Mouse (Mus musculus): Measurements from ENCODE around the gene Tmem115. TPM values are rescaled to one million over a fixed set of nuclear protein-coding genes. Genes with fewer than 3 reads are reported as not detected.

Gene Tmem115
- total RNA-seq (2021) = 10 to 100 TPM; 16.3 to 17.1 TPM
- long read RNA-seq, experiment 1, transcript Tmem115-201 (2 exons, 2,194 nt) = major isoform, 41 of 41 reads
- long read RNA-seq, experiment 1, partial matches to known transcripts = 0 of 41 reads
- long read RNA-seq, experiment 1, other reads (novel, unspliced or antisense) = 0 of 41 reads
- long read RNA-seq, experiment 2, transcript Tmem115-201 (2 exons, 2,194 nt) = major isoform, 33 of 34 reads
- long read RNA-seq, experiment 2, partial matches to known transcripts = 0 of 34 reads
- long read RNA-seq, experiment 2, other reads (novel, unspliced or antisense) = 1 of 34 reads

DNA sequence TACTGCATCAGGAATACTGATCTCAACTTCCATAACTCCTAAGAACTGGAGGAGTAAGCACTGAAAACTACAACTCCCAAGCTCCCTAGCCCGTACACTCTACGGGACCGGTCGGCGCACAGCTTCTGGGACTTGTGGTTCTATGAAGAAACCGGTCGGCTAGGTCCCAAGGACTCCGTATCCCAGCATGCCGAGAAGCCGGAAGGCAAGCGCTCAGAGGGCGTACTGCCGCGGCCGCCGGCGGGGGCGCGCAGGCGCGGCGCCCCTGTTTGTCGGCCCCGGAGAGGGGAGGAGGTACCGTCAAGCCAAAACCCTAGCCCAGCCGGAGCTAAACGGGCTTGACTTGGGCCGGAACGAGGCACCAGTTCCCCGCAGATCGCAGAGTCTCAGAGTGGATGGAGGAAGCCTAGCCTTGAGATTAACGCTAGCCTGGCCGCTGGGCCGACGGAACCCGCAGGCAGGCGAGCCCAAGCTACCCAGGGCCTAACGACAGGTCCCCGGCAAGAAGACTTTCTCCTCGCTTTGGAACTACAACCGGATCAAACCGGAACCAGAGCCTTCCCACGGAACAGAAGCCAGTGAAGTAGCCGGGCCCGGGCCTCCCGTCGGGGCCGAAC is at the start of gene Tmem115:
Gene Tmem115 (plus strand): TSS at position 155 of the 617 bp plus-strand sequence.
- peak; percentile 94 for DNase-seq (ENCODE audit: low spot score)

DNA sequence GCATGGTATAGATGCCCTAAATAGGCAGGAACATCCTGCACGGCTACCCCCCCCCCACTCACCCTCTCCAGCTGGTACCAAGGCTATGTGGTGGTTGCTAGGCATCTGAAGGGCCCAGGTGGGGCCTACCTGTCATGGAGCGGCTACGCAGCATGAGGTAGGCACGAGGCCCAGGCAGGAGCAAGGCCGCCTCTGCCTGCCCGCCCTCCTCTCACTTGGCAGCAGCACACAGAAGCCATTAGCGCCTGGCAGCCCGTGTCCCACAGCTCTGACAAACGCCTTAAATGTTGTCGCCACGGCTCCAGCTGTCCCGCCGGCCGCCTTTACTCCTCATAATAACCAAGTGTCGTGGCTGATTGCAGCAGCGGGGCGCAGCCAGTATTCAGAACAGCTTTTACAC is 49.4 kb upstream of the Tmem115 start:
- DNase-seq (ENCODE audit: low spot score) = no peak

GRCm38 (mm10) chr9:107484766-107485165 is 49.0 kb upstream of the Tmem115 start:
- DNase-seq (ENCODE audit: low spot score) = no peak

GRCm38 (mm10) chr9:107486086-107486485 is 47.7 kb upstream of the Tmem115 start:
- DNase-seq (ENCODE audit: low spot score) = no peak

DNA sequence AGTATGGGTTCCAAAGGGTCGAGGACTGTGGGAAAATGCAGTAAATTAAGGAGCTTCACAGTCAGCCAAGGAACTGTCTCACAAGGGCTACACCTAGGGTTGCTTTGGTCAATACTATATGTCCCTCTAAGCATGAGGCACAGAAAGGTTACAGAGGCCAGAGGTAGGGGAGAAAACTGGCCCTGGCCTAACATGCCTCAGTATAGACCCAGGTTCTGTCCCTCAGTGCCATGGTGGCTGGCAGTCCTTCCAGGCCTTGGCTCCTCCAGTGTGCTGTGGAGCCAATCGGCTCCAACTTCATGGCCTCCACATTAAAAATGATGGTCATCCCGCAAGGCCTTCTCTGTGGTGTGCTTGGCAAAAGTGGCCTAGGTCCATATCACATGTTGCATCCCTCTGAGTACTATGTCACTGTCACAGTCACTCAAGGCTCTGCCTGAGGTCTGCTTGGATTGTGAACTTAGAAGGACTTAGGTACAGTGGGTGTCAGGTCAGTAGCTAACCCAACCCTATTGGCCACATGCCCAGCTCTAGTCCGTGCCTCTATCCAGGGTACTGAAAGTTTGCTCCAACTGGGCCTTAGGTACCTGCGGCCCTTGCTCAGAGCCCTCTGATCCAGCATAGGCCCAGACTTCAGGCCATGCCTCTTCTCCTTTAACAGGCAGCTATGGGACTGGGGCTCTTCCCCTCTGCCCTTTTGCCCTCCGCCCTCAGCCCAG is 47.1 kb upstream of the Tmem115 start:
- DNase-seq (ENCODE audit: low spot score) = peak; percentile 14

- DNase-seq (ENCODE audit: low spot score) = no peak
These were observed 43.6 kb upstream of the Tmem115 start for GRCm38 (mm10) chr9:107490146-107490545.

- DNase-seq (ENCODE audit: low spot score) = no peak
These were observed 43.1 kb upstream of the Tmem115 start for GRCm38 (mm10) chr9:107490625-107491024.

DNA sequence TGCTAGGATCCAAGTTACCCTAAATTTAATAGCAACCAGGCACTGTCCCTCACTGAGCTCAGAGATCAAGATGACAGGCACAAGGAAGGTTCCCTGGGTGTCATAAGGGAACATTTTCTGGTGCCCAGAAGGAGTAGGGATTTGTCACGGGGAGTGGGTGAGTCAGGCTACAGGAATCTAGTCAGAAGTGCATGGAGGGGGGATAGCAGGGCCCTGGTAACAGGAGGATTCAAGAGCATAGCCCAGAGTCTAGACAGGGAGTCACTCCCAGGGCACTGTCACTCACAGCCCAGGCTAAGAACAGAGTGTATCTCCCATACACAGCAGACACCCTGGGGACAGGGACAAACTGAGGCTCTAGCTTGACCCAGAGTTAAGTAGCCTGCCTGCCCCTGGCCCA is 40.2 kb upstream of the Tmem115 start:
- no peak for DNase-seq (ENCODE audit: low spot score)

- DNase-seq (ENCODE audit: low spot score) = no peak
These were observed 39.5 kb upstream of the Tmem115 start for GRCm38 (mm10) chr9:107494238-107494637.

GRCm38 (mm10) chr9:107496359-107496758 is 37.4 kb upstream of the Tmem115 start:
- no peak for DNase-seq (ENCODE audit: low spot score)

DNA sequence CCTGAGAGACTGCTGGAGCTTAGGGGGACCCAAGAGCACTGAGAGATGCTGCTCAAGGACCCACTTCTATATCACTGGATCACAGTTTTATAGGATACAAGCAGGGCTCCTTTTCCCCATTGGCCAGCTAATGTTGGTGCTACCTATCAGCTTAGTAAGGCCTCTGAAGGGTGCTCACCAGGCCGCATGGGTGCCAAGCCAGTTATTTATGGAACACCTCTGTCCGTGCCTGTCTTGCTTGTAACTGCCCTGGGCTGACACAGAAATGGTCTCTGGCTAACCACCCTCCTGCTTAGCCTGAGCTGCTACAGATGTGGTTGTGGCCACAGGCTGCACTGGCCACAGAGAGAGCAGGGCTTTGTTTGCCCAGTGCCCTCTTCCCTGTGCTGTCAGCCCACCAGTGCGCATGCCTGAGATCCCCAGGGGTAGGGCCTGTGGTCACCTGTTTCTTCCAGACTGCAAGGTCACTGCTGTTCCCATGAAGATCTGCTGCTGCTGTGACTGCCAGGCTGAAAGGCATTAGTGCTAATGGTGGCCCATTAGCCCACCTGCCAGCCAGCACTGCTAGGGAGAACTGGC is 32.9 kb upstream of the Tmem115 start:
- DNase-seq (ENCODE audit: low spot score) = peak; percentile 25

DNA sequence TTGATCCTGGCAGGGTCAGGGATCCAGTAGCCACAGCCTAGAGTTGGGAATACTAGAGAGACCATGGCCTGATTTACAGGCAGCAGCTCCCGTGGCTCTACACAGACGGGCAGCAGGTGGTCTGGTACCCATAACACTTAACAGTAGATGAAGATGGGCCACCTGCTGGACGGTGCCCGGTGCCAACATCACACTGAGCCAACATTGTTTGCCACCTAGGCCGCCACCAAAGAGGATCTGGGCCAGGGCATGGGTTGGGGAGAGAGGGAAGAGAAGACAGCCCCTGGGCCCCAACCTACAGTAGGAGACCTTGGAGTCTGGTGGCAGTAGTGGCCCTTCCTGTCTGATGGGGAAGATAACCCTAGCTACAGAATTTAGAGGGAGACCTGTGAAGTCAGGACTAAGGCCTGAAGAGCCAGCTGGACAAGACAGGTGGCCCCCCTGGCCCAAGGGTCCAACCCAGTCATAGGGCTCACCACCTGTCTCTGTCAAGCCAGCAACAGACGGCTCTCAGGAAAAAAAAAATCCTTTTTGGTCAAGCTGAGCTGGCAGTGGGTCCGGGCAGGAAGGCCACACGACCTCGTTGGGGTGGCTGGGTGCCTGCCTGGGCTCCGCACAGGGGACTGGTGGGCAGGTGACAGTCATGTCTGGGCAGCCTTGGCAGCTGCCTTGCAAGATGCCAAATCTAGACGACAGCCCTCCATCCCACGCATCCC is 31.5 kb upstream of the Tmem115 start:
- no peak for DNase-seq (ENCODE audit: low spot score)

DNA sequence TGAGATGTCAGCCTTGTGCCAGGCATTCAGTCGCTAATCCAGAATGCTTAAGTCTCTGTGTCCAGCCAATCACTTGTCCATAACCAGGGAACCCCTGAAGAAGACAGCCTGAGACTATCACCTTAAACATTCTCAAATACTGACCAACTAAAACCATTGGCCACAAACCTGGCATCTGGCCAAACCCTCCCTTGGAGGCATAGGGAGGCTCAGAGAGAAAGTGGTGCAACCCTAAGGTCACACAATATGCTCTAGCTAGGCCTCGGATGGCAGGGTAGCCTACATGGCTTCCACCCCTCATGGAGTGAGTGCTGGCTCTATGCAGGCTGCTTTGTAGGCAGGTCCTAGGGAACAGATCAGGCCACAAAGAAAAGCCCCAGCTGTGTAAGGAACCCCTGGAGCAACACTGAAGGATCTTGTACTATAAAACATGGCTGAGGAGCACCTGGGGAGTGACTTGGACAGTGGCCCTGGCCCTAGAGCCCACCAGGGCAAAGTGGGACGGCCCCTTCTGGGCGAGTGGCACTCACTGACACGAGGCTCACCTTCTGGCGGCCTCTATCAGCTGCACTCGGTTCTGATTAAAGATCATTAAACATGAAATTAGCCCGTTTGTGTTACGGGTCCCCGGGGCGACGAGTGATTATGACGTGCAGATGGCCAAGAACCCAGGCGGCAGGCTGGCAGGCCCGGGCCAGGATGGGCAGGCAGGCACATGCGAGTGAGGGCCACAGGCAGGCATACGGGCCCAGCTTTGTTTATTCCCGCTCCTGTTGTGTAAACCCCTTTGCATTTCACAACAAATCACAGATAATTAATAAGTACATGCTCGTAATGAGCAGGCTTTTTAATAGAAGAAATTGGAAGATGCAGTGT is 28.8 kb upstream of the Tmem115 start:
- no peak for DNase-seq (ENCODE audit: low spot score)

DNA sequence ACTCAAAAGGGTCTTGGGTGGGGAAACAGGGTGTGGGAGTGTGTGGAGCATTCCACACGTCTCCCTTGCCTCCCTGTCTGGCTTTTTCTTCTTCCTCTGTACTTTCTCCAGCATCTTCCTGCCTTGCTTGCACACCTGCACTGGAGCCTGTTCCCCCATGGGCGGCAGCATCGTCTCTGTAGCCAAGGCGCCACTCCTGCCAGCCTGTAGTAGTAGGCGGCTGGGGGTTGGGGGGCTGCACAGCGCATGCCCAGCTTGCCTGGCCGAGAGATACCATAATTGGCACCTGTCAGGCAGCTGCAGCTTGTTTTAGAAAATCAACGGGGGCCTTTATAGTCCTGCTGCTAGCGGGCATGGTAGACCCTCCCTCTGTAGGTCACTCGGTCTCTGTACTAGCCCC is 25.5 kb upstream of the Tmem115 start:
- DNase-seq (ENCODE audit: low spot score) = no peak

- no peak for DNase-seq (ENCODE audit: low spot score)
These were observed 23.2 kb upstream of the Tmem115 start for GRCm38 (mm10) chr9:107510384-107511100.

DNA sequence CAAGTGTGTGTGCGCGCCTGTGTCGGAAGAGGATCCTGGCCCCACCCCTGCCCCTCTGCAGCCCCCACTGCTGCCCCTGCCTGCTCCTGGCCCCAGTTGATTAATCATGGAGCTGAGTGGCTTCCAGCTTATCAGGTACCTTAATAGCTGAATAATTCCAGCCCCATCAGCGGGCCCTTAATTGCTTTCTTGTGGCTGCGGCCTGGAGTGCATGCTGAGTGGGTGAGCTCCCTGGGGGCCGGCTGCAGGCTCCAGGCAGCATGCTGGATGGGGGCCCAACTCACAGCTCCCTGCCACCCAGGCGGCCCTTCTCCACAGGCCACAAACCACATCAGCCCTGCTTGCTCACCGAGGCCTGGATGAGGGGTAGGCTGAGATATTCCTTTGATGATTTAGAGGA is 22.3 kb upstream of the Tmem115 start:
- no peak for DNase-seq (ENCODE audit: low spot score)

DNA sequence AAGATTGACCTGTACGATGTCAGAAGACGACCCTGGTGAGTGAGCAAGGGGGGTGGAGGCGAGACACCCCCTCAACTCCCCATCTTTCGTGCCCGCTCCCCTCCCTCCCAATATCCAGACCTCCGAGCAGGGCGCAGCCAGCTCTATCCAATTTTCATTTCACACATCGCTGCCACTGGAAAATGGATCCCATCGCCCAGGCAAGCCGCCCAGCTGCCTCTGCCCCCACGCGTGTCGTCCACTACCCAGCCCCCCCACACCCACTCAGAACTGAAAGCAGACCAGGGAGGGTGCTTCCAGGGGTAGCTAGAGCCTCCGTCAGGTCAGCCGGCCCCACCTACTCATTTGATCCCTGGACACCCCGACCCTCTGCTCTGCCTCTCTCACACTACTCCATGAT is 21.4 kb upstream of the Tmem115 start:
- DNase-seq (ENCODE audit: low spot score) = no peak

GRCm38 (mm10) chr9:107514303-107514955 is 19.3 kb upstream of the Tmem115 start:
- peak; percentile 80 for DNase-seq (ENCODE audit: low spot score)

GRCm38 (mm10) chr9:107520331-107520730 is 13.4 kb upstream of the Tmem115 start:
- no peak for DNase-seq (ENCODE audit: low spot score)

Measured in gastrocnemius, adult 18-20 months (tissue).